Mouse (Mus musculus): ENCODE measurements around the gene Dcxr. TPM values are rescaled to one million over a fixed set of nuclear protein-coding genes. Genes with fewer than 3 reads are reported as not detected.

Gene Dcxr
- polyA plus RNA-seq (2021; fragmentation: Nextera tagmentation), result 20.5 and 25.7 TPM in 2 replicates
- long read RNA-seq, experiment 1, partial matches to known transcripts, result 0 of 5 reads
- long read RNA-seq, experiment 1, other reads (novel, unspliced or antisense), result 0 of 5 reads
- long read RNA-seq, experiment 2, transcript Dcxr-201 (8 exons, 892 nt), result major isoform, 10 of 15 reads
- long read RNA-seq, experiment 2, transcript Dcxr-202 (7 exons, 830 nt), result minor isoform, 5 of 15 reads
- long read RNA-seq, experiment 2, partial matches to known transcripts, result 0 of 15 reads
- long read RNA-seq, experiment 2, other reads (novel, unspliced or antisense), result 0 of 15 reads

DNA sequence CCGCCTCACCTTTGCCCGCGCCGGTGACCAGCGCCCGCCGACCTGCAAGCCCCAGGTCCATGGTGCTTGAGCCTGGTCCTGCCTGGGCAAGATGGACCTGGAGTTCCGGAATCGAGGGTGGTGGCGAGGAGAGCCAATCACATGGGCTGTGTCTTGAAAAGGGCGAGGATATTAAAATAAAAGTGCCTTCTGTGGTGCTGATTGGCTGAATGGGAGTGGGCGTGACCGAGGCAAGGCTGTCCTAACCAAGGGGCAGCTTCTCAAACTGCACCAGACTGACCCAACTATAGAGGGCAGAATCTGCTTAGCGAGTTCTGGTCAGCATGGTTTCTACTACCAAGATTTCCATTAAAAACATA lies at the start of gene Dcxr:
Dcxr (minus strand) TSS at position 113 of the 359 bp plus-strand sequence.

DNA sequence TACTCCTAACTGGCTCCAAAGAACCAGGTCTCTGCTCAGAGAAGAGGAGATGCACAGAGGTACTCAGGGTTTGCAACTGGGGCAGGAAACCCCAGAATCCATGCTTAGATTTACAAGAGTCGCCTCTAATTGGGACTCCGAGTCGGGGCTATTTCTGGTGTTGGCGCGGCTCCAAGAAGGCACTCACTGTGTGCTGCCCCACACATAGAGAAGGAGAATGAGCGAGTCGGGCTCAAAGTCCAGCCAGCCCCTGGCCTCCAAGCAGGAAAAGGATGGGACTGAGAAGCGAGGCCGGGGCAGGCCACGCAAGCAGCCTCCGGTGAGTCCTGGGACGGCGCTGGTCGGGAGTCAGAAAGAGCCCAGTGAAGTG lies 35.6 kb upstream of the Dcxr start, which contains the start of gene Hmga1b:
Hmga1b (plus strand) TSS at position 123 of the 370 bp plus-strand sequence.

DNA sequence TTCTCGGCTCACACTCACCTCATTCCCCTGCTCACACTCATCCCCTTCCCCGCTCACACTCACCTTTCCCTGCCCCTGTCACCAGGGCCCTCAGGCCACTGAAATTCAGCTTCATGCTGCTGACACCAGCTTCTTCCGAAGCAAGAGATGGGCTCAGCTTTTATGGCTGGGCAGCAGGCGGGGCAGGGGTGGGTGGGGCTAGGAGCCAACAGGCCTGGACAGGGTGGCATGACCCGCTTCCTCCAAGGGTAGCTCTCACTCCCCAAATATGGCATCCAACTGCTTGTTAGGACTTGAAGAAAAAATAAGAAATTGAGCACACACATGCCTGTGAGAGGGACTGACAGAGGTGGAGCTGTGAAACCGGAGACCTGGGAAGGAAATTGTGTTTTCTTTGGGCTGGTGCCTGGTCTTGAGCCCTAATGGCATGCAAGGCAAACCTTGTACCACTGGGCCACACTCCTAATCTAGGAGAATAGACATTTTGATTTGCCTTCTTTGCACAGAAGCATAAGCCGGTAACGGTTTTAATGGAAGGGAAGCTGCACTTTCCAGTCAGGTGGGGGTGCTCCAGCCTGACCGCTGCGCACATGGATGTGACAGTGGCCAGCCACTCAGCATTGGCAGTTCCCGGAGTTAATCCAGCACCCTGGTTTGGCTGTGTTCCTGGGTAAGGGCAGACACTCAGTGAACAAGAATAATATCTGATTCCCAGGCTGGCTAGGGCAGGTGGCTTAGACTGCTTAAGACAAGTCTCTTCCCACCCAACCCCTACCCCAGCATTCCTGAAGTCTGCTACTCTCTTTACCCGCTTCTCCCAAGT lies 5.0 kb upstream of the Dcxr start, which contains the start of gene Cbr2:
Cbr2 (minus strand) TSS at position 257 of the 823 bp plus-strand sequence.

DNA sequence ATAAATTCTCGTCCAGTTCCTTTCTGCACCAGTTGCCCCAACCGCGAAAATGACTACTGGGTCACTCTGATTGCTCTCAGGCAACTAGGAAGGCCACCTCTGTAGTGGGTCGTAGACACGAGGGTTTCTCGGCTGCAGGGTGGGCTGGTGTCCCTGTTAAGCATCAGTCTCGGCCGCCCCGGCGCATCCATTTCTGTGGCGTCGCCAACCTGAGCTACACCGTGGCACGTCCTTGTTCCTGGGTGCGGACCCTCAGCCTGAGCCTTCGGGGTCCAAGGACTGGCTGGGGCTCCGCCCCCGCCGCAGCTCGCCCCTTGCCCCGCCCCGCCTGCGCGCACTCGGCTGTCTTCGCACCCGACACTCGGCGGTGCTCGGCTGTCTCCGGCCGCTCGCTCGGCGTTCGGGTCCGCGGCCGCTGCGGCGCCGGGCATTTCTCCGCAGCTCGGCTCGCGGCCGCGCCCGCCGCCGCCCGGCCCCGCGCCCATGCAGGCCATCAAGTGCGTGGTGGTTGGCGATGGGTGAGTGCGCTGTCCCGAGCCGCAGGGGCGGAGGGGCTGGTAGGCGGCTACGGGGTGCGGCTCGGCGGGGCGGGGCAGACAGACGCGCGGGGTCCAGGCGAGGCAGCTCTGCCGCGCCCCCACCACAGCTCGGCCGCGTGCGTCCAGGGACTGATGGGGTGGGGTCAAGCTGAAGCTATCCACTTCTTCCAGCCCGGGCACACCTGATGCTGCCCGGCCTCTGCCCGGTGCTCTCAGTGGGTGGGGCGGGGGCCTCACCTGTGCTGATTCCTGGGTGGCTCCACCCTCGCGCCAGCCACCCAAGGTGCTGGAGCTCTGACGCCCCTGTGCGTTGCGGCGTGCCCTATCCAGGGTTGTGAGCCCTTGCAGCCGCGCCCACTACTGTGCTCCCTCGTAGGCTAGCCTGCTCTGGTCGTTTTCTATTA lies 5.7 kb downstream of the Dcxr start, which contains the start of gene Rac3:
Rac3 (plus strand) TSS at position 347 of the 943 bp plus-strand sequence.

DNA sequence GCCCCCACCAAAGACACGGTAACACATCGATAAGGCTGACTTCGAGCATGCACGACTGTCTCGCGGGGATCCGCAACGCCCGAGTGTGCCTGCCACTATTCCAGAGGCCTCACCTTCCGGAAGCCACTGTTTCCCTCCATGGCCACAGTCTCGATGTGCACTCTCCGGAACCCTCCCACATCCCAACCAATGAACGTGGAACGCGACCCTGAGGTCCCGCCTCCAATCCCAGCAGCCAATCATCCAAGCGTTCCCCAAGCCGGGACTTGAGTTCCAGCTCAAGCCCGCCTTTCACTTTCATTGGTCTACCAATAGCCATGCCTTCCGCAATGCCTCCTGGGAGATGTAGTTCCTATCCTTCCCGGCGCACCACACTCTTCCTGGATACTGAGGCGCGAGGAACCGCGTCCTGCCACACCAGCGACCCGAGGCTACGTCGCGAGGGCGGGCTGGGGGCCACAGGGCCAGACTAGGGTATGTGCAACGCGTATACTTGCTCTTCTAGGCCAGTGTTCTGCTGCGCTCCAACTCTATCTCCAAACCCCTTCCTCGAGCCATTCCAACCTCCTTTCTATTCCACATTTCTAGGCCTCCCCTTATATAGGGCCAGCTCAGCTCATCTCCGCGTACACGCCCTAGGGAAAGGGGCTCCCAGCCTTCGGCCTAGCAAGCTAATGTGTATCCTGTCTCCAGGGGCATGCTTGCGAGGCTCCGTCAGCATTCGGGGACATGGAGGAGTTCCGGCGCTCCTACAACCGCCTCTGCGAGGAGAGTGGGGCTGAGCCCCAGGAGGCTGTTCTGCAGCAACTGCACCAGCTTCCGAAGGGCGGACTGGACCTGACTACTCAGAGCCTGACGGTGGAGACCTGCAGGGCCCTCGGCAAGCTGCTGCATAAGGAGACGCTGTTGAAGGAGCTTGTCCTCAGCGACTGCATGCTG lies 13.2 kb downstream of the Dcxr start, which contains the start of the genes Cenpx and Lrrc45:
Cenpx (minus strand) TSS at position 159 of the 939 bp plus-strand sequence.
Lrrc45 (plus strand) TSS at position 346 of the 939 bp plus-strand sequence.

Other genes starting within 250 kb of the Dcxr start
- 113 and 125 TPM in 2 replicates for gene Mrpl12, start 242.7 kb downstream of the Dcxr start, polyA plus RNA-seq (2021; fragmentation: Nextera tagmentation)
- 13.9 and 14.7 TPM in 2 replicates for gene Slc25a10, start 235.4 kb downstream of the Dcxr start, polyA plus RNA-seq (2021; fragmentation: Nextera tagmentation)
- gene Gcgr, start 196.6 kb downstream of the Dcxr start, polyA plus RNA-seq (2021; fragmentation: Nextera tagmentation), result 0.05 TPM in 1 of 2 replicates, not detected in the other
- 231 and 232 TPM in 2 replicates for gene Mcrip1, start 177.6 kb downstream of the Dcxr start, polyA plus RNA-seq (2021; fragmentation: Nextera tagmentation)
- not detected in 2 replicates for gene Ppp1r27, start 176.1 kb downstream of the Dcxr start, polyA plus RNA-seq (2021; fragmentation: Nextera tagmentation)
- 99.2 and 113 TPM in 2 replicates for gene P4hb, start 154.0 kb downstream of the Dcxr start, polyA plus RNA-seq (2021; fragmentation: Nextera tagmentation)
- gene Arhgdia, start 145.7 kb downstream of the Dcxr start, polyA plus RNA-seq (2021; fragmentation: Nextera tagmentation), result 186 and 291 TPM in 2 replicates
- gene Alyref, start 128.9 kb downstream of the Dcxr start, polyA plus RNA-seq (2021; fragmentation: Nextera tagmentation), result 7.2 and 21.6 TPM in 2 replicates
- 76.6 and 229 TPM in 2 replicates for gene Anapc11, start 128.9 kb downstream of the Dcxr start, polyA plus RNA-seq (2021; fragmentation: Nextera tagmentation)
- 0.61 and 0.85 TPM in 2 replicates for gene Npb, start 118.8 kb downstream of the Dcxr start, polyA plus RNA-seq (2021; fragmentation: Nextera tagmentation)
- 109 and 110 TPM in 2 replicates for gene Pcyt2, start 109.3 kb downstream of the Dcxr start, polyA plus RNA-seq (2021; fragmentation: Nextera tagmentation)
- 21.5 and 24.4 TPM in 2 replicates for gene Sirt7, start 102.0 kb downstream of the Dcxr start, polyA plus RNA-seq (2021; fragmentation: Nextera tagmentation)
- 14.1 and 24.2 TPM in 2 replicates for gene Mafg, start 93.7 kb downstream of the Dcxr start, polyA plus RNA-seq (2021; fragmentation: Nextera tagmentation)
- gene Pycr1, start 83.5 kb downstream of the Dcxr start, polyA plus RNA-seq (2021; fragmentation: Nextera tagmentation), result 4.4 and 5.1 TPM in 2 replicates
- 7.4 and 9.6 TPM in 2 replicates for gene Myadml2, start 79.1 kb downstream of the Dcxr start, polyA plus RNA-seq (2021; fragmentation: Nextera tagmentation)
- gene Notum, start 66.1 kb downstream of the Dcxr start, polyA plus RNA-seq (2021; fragmentation: Nextera tagmentation), result 0.55 and 3.6 TPM in 2 replicates
- gene Aspscr1, start 54.3 kb downstream of the Dcxr start, polyA plus RNA-seq (2021; fragmentation: Nextera tagmentation), result 48.4 and 50.7 TPM in 2 replicates
- 82.4 and 87.0 TPM in 2 replicates for gene Cenpx, start 13.5 kb downstream of the Dcxr start, polyA plus RNA-seq (2021; fragmentation: Nextera tagmentation)
- 6.3 and 8.2 TPM in 2 replicates for gene Lrrc45, start 13.4 kb downstream of the Dcxr start, polyA plus RNA-seq (2021; fragmentation: Nextera tagmentation)
- gene Rac3, start 5.8 kb downstream of the Dcxr start, polyA plus RNA-seq (2021; fragmentation: Nextera tagmentation), result 38.2 and 40.8 TPM in 2 replicates
- 2.0 and 2.1 TPM in 2 replicates for gene Cbr2, start 4.8 kb upstream of the Dcxr start, polyA plus RNA-seq (2021; fragmentation: Nextera tagmentation)
- gene Hmga1b, start 35.5 kb upstream of the Dcxr start, polyA plus RNA-seq (2021; fragmentation: Nextera tagmentation), result 0.18 and 1.9 TPM in 2 replicates
- 29.8 and 56.0 TPM in 2 replicates for gene Rfng, start 56.9 kb upstream of the Dcxr start, polyA plus RNA-seq (2021; fragmentation: Nextera tagmentation)
- 203 and 262 TPM in 2 replicates for gene Gps1, start 57.0 kb upstream of the Dcxr start, polyA plus RNA-seq (2021; fragmentation: Nextera tagmentation)
- gene Dus1l, start 69.1 kb upstream of the Dcxr start, polyA plus RNA-seq (2021; fragmentation: Nextera tagmentation), result 32.0 and 44.3 TPM in 2 replicates
- 25.3 and 31.9 TPM in 2 replicates for gene Fasn, start 97.3 kb upstream of the Dcxr start, polyA plus RNA-seq (2021; fragmentation: Nextera tagmentation)
- gene Ccdc57, start 205.6 kb upstream of the Dcxr start, polyA plus RNA-seq (2021; fragmentation: Nextera tagmentation), result 1.3 and 1.4 TPM in 2 replicates
- 2.2 and 3.5 TPM in 2 replicates for gene Slc16a3, start 221.2 kb upstream of the Dcxr start, polyA plus RNA-seq (2021; fragmentation: Nextera tagmentation)

Data from left cerebral cortex, adult 6 months (tissue).